Mouse (Mus musculus) liver, adult (tissue): ENCODE results near the gene Atp6v1g2.

Experiments
- GATA4 ChIP-seq: IDR thresholded peaks from 2 replicates; pipeline ENCODE4 v1.6.1; 2014; ENCODE audit warnings: mild to moderate bottlenecking, low read length; ENCODE audit not compliant: insufficient replicate concordance

Gene Atp6v1g2

DNA sequence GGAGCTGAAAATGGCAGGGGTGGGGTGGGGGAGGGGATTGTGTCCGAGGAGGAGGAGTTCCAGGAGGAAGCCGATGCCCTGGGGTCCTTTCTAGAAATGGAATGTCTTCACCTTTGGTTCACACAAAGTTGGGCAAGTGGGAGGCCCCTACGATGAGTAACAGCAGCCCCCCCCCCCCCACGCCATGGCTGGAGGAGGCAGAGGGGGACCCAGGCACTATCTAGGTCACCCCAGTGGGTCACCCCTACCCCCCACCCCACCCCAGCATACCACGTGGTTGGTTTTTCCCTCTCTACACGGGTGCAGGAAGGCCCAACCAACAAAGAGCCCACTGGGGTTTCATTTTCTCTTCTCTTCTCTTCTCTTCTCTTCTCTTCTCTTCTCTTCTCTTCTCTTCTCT, 36.3 kb upstream of the Atp6v1g2 start:
- TF ChIP-seq GATA4 = no peak

DNA sequence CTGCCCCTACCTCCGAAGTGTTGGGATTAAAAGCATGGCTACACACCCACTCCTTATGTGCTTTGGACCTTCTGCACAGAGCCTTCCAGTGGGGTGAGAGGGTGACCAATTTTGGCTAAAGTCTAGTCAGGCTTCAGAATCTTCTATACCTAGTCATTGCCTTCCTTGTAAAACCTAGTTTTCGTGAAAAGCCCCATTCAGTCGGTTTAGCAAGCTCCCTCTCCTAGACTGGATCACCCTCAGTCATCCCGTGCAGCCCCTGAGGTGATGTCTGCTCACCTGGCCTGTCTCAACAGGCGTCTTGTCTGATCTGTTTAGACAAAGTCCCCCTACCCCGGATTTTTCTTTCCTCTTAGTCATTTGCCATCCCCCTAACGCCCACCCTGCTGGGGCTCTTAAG, 35.4 kb upstream of the Atp6v1g2 start:
- TF ChIP-seq GATA4 = no peak

DNA sequence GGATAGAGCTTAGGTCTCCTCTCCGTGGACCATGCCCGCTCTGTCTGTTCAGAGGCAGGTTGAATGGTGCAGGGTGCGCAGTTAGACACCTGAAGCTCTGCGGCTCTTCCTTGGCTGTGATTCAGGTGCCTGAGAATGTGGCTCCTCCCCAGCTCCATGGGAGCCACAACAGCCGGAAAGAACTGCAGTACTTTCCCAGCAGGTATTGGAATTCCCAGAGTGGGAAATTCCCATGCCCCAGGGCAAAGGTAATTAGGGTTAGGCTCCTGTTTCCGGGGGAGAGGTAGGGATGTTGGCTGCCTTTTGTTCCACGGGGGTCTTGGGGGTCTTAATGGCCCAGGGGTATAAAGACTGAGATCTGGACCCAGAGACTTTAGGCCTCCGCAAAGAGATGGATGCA, 34.5 kb upstream of the Atp6v1g2 start:
- TF ChIP-seq GATA4 = no peak

DNA sequence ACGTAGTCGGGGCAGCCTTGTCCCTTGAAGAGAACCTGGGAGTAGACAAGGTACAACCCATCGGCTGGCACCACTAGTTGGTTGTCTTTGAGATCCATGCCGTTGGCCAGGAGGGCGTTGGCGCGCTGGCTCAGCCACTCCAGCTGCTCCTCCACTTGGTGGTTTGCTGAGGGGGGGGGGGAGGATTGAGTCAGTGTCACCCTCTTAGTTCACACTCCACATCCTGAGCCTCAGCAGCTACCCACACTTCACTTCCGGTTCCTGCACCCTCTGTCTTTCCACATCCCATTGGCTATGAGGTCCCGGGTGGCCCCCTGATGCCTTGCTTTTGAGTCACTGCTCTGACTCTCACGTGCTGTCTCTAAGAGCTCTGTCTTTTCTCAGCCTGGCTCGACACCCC, 33.1 kb upstream of the Atp6v1g2 start:
- TF ChIP-seq GATA4 = no peak

DNA sequence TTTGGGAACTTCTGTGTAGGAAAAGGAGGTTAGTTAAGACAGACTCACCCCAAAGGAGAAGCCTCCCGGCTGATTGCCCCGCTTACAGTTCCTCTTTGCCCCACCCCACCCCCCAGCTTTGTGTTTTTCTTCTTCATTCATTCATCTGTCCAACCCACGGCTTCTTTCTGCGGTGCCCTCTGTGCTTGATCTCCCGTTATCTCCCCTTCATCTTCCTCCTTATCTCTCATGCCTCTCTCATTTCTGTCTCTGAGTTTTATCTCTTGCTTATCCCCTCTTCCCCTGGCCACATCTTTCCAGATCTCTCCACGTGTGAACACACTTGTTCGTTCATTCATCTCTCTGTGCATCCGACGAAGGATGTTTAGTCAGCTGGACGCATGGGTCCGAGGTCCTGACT, 32.3 kb upstream of the Atp6v1g2 start:
- TF ChIP-seq GATA4 = no peak

DNA sequence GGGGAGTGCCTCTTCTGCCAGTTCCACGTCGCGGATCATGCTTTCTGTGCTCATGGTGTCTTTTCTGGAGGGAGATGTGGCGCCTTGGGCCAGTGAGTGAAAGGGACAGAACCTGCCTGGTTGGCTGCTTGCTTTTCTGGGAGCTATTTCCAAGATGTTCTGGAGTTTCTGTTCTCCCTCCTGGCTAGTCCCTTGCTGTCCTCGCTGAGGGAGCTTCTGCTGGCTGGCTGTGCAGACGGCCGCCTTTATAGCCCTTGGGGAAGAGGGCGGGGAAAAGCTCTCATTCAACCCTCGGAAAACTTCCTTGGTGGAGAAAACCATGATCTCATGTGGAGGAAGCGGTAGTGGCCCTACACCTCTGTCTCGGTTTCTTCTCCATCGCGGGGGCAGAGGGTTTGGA, 31.7 kb upstream of the Atp6v1g2 start, which contains the start of gene Tnf:
Gene Tnf, minus strand, starts transcription at position 221 of the 400 bp plus-strand sequence.
- no peak for TF ChIP-seq GATA4

DNA sequence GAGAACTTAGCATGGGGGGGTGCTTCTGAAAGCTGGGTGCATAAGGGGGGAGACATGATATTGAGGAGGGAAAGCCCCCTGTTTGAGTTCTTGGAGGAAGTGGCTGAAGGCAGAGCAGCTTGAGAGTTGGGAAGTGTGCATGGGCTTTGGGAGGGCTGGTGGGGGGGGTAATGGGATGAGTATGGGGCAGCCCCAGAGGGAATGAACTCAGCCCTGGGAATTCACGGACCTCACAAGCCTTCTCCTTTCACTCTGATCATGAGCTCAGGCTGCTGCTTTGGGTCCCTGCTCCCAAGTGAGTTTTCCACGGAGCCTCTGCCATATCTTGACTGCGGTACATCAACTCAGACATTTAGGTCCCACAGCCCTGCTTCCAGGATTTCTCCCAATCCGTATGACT, 31.0 kb upstream of the Atp6v1g2 start:
- TF ChIP-seq GATA4 = no peak

DNA sequence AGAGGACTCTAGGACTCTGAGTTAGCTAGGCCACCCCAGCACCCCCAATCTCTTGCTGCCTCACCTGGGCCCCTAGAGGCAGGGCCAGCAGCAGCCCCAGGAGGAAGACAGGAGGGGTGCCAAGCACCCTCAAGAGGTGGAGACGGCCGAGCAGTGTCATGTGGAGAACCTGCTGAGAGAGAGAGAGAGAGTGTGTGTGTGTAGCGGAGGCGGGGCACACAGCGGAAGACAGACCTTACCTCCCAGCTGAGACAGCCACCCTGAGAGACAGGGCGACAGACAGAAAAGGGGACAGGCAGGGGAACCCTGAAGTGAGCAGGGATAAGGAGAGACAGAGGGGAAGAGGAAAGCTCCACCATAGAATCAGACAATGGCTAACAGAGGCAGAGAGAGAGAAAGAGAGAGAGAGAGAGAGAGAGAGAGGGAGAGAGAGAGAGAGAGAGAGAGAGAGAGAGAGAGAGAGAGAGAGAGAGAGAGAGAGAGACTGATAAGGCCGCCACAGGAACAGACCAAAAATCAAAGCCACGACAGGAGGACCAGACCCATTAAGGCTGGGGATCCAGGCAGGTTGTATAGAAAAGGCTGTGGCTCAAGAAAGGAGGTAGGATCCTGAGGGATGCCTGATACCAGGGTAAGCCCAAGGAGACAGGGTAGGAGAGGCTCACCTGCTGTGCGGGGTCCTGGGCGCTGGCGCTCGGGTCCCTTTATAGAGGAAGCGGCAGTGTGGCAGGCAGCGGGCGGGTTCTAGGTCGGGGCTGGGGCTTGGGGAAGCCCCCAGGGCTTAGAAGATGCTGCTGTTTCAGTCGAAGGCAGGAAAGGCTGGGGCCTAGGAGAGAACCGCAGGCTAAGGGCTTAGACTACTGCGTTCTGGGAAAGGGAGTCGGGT, 28.7 kb upstream of the Atp6v1g2 start, which contains the start of gene Lta:
Gene Lta, minus strand, starts transcription at position 858 of the 886 bp plus-strand sequence.
- no peak for TF ChIP-seq GATA4

DNA sequence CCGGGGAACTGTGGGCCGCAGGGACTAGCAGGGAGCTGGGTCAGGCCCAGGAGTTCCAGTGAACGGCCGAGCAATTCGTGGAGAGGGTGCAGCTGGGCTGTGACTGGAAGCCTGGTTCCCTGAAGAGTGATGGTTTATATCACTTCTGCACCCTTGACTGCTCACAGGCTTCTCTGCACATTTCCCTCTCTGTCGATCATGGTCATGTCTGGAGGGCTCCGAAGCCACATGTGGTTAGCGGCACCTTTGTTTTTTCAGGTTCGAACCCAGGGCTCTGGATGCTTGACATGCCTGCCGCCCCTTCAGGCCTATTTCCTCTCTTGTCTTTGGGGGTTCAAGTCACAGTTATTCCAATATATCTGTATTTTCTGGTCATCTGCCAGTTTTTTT, 28.1 kb upstream of the Atp6v1g2 start:
- TF ChIP-seq GATA4 = no peak

DNA sequence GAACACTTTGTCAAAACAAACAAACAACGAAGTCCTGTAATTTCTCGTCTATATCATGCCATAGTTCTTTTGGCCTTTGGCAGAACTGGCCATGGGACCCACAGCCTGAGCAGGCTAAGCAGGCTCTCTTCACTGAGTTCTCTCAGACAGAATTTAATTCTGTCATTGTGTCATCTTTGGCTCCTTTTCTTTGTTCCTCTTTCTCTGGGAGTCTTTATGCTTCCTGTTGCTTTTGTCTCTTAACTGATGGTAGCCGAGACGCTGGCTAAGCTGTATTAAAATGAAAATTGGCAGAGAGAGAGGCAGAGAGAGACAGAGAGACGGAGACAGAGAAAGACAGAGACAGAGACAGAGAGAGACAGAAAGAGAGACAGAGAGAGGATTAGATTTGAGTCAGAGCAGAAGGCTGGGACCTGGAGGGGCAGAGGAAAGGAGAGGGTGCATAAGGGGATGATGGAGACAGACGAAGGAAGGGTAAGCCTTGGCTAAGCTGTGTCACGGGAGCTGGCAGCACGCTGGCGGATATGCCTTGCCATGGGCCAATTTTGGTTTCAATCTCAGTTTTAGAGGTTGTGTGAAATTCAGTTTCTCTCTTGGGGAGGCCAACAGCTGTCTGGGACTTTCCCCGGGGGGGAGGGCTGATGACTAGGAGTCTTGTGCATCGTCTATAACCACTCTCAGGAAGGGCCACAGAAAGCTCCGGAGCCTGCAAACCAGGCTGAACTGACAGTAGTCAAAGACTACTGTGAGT, 23.5 kb upstream of the Atp6v1g2 start:
- no peak for TF ChIP-seq GATA4

DNA sequence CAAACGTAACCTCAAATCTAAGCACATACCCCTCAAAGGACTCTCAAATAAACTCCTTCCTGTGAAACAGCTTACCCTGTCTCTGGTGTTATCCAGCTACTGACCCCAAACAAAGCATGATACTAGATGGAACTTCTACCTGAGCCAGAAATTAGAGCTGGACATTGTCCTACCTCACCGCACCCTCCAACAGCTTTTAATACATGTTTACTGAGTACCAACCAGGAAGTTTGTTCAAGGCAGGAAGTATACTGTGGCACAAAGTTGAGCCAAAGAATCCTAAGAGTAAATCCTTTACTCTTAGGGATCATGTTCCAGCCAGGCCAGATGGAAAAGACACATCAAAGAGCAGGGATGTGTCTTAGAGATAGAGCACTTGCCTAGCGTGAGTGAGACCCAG, 22.9 kb upstream of the Atp6v1g2 start:
- no peak for TF ChIP-seq GATA4

DNA sequence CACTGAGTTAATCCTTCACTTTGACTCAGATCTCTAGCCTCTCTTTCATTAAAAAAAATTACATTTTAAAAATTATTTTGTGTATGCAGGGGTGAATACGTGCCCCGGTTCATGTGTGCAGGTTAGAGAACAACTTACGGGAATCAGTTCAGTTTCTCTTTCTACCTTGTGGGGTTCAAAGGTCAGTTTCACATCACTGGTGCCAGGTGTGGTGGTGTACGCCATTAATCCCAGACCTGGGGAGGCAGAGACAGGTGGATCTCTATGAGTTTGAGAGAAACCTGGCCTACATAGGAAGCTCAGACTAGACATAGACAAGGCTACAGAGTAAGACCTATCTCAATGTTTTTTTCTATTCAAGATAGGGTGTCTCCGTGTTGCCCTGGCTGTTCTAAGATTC, 20.4 kb upstream of the Atp6v1g2 start:
- no peak for TF ChIP-seq GATA4

DNA sequence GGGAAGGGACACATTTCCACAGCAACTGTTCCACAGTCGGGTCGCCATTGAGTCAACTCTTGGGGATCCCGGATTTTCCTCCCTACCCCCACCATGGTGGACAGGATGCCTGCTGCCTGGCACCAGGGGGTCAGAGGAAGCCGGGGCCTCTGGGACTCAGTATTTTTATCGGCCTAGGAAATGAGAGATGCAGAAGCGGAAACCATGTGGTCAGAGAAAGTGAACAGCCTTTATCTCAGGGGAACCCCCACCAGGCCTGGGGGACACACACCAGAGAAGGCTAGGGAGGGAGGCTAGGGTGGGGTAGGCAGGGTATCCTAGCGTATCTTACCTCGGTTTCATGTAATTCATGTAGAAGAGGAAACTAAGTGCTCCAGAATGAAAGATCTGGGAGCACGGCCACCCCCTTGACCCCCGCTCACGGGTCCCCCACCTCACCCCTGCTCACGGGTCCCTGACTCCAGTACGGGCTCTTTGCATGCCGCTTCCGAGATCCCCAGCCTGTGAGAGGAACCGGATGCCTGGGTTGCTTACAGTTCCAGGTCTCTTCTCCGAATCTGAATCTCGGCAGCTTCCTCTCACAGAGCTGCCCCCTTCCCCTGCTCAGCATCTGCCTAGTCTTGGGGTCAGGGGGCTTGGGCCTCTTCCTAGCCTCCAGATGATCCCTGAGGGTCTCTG, 14.8 kb upstream of the Atp6v1g2 start:
- TF ChIP-seq GATA4 = peak; percentile 83; the same call in 1 of the 2 replicates

DNA sequence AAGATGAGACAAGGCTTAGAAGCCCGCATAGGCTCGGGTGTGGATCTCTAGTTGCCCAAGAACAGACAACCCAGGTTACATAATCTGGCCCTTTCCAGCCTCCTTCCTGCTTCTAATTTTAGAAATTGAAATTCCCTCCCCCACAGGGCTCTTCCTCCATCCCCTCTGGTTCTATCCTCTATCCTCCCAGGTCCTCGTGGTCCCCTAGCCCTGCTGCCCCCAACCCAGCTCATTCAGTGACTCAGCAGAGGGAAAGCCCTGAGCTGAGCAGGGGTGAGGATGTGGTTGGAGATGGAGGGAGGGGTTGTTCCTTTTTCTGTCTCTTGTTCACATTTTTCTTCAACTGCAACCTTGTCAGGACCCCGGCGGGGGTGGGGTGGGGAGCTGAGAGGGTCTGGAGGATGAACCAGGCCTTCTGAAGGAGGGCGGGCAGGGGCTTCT, 13.8 kb upstream of the Atp6v1g2 start:
- no peak for TF ChIP-seq GATA4

DNA sequence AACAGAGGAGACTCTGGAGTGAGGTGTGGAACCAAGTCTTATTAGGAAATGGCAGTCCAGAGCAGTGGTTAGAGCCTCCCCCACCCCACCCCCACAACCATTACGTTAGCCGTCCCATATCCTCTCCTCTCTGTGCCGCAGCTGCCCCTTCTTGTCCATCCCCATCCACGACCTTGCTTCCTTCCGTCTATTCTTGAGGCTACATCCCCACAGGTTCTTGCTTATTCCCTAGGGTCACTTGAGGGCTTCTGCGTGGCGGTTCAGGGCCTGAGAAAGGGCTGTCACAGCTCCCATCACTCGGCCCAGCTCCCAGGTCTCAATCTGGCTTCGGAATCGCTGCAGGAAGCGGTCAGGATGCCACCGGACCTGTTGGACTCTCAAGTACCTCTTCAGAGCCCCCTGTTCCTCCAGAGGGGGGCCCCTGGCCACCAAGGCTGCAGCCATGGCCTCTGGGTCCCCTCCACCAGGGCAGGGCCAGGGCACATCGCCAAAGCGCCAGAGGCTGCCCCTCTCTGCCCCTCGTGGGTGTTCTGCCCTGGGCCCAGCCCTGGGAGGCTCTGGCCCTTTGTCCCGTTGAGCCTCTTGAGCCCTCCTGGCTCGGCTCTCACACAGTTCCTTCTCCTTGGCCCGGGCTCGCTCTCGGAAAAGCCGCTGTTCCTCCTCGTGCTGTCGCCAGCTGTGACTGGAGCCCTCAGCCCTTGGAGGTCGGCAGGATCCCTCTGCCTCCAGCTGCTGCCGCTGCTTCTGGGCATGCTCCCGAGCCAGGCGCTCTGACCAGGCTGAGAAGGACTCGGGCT, 13.1 kb upstream of the Atp6v1g2 start, which contains the start of gene Gm16181:
Gene Gm16181, plus strand, starts transcription at position 679 of the 797 bp plus-strand sequence.
- no peak; the same call in 1 of the 2 replicates for TF ChIP-seq GATA4
